Mouse (Mus musculus): ENCODE results near the gene Inhbe. TPM values are rescaled to one million over a fixed set of nuclear protein-coding genes. Genes with fewer than 3 reads are reported as not detected.

Gene Inhbe
- total and polyA plus RNA-seq, 2 experiments from 2014 or later: not detected

GRCm38 (mm10) chr10:127351285-127351595 is 3.0 kb downstream of the Inhbe start:
- no peak overlapping the region for H3K9ac ChIP-seq (replicated peaks; ENCODE audit: low read depth, low read length)
- ATAC-seq (ENCODE audit: insufficient read depth, low read depth) (no peak), DNase-seq (ENCODE audit: low spot score) (no peak)
- no peaks in the 10 kb centered on the region for H3K36me3 ChIP-seq (replicated peaks; ENCODE audit: control insufficient read depth, insufficient read depth, low read length)
- H3K4me1 ChIP-seq (ENCODE audit: control insufficient read depth, insufficient read depth): 0 out of 2 replicates have a peak, but pooled peaks cover 7% of the 10 kb centered on the region
- H3K9me3 ChIP-seq (replicated peaks; ENCODE audit: control insufficient read depth, low read length): no peaks in the 10 kb centered on the region
- H3K27ac ChIP-seq (ENCODE audit: low read depth): no peak overlapping the region
- 76% methylated on average over 8 of the region's 8 CpGs for WGBS
- no peak overlapping the region for H3K4me3 ChIP-seq (ENCODE audit: low read depth, low read length)
- H3K4me2 ChIP-seq (ENCODE audit: low read depth, low read length): no peak overlapping the region
- TF ChIP-seq CTCF (IDR thresholded peaks at IDR 0.05; ENCODE audit: low read depth) (no peak), EP300 (IDR thresholded peaks at IDR 0.05; ENCODE audit: low read depth) (no peak)
- no peaks in the 10 kb centered on the region for H3K27me3 ChIP-seq (ENCODE audit: control insufficient read depth, insufficient read depth, low read length)

- TF ChIP-seq CTCF (IDR thresholded peaks at IDR 0.05; ENCODE audit: low read depth) (peak; percentile 91), EP300 (IDR thresholded peaks at IDR 0.05; ENCODE audit: low read depth) (no peak)
- peak; percentile 58; the same call in 1 of the 2 replicates for ATAC-seq (ENCODE audit: insufficient read depth, low read depth)
- H3K9me3 ChIP-seq (replicated peaks; ENCODE audit: control insufficient read depth, low read length): no peaks in the 10 kb centered on the region
- no peak overlapping the region for H3K27ac ChIP-seq (ENCODE audit: low read depth)
- peak overlapping the region; percentile 48 for H3K4me2 ChIP-seq (ENCODE audit: low read depth, low read length)
- H3K27me3 ChIP-seq (ENCODE audit: control insufficient read depth, insufficient read depth, low read length): no peaks in the 10 kb centered on the region
- H3K9ac ChIP-seq (replicated peaks; ENCODE audit: low read depth, low read length): peak overlapping the region; percentile 21; the same call in 1 of the 2 replicates
- no peaks in the 10 kb centered on the region for H3K36me3 ChIP-seq (replicated peaks; ENCODE audit: control insufficient read depth, insufficient read depth, low read length)
- DNase-seq (ENCODE audit: low spot score): peak; percentile 44
- WGBS: 12% methylated on average over 24 of the region's 24 CpGs
- peak overlapping the region; percentile 10; the same call in 1 of the 2 replicates for H3K4me3 ChIP-seq (ENCODE audit: low read depth, low read length)
- 0 out of 2 replicates have a peak, but pooled peaks cover 7% of the 10 kb centered on the region for H3K4me1 ChIP-seq (ENCODE audit: control insufficient read depth, insufficient read depth)
Observed at GRCm38 (mm10) chr10:127350594-127351284, 3.5 kb downstream of the Inhbe start.

- Histone ChIP-seq H3K4me3 (ENCODE audit: low read depth, low read length) (no peak overlapping the region), H3K4me1 (ENCODE audit: control insufficient read depth, insufficient read depth) (0 out of 2 replicates have a peak, but pooled peaks cover 7% of the 10 kb centered on the region), H3K36me3 (replicated peaks; ENCODE audit: control insufficient read depth, insufficient read depth, low read length) (no peaks in the 10 kb centered on the region), H3K27ac (ENCODE audit: low read depth) (no peak overlapping the region), H3K9ac (replicated peaks; ENCODE audit: low read depth, low read length) (no peak overlapping the region), H3K4me2 (ENCODE audit: low read depth, low read length) (no peak overlapping the region), H3K27me3 (ENCODE audit: control insufficient read depth, insufficient read depth, low read length) (no peaks in the 10 kb centered on the region), H3K9me3 (replicated peaks; ENCODE audit: control insufficient read depth, low read length) (no peaks in the 10 kb centered on the region)
- DNase-seq (ENCODE audit: low spot score) (no peak), ATAC-seq (ENCODE audit: insufficient read depth, low read depth) (no peak)
- 71% methylated on average over 8 of the region's 8 CpGs for WGBS
- no peak for TF ChIP-seq CTCF (IDR thresholded peaks at IDR 0.05; ENCODE audit: low read depth)
- no peak for TF ChIP-seq EP300 (IDR thresholded peaks at IDR 0.05; ENCODE audit: low read depth)
Observed at GRCm38 (mm10) chr10:127349810-127350209, 4.4 kb downstream of the Inhbe start.

GRCm38 (mm10) chr10:127348957-127349356 is 5.3 kb downstream of the Inhbe start:
- TF ChIP-seq EP300 (IDR thresholded peaks at IDR 0.05; ENCODE audit: low read depth) (no peak), CTCF (IDR thresholded peaks at IDR 0.05; ENCODE audit: low read depth) (no peak)
- DNase-seq (ENCODE audit: low spot score) (no peak), ATAC-seq (ENCODE audit: insufficient read depth, low read depth) (no peak)
- Histone ChIP-seq H3K9me3 (replicated peaks; ENCODE audit: control insufficient read depth, low read length) (no peaks in the 10 kb centered on the region), H3K27ac (ENCODE audit: low read depth) (no peak overlapping the region), H3K4me3 (ENCODE audit: low read depth, low read length) (no peak overlapping the region), H3K27me3 (ENCODE audit: control insufficient read depth, insufficient read depth, low read length) (no peaks in the 10 kb centered on the region), H3K4me1 (ENCODE audit: control insufficient read depth, insufficient read depth) (no peaks in the 10 kb centered on the region), H3K9ac (replicated peaks; ENCODE audit: low read depth, low read length) (no peak overlapping the region), H3K36me3 (replicated peaks; ENCODE audit: control insufficient read depth, insufficient read depth, low read length) (no peaks in the 10 kb centered on the region), H3K4me2 (ENCODE audit: low read depth, low read length) (no peak overlapping the region)
- WGBS: 53% methylated on average over 4 of the region's 4 CpGs

GRCm38 (mm10) chr10:127346173-127346572 is 8.0 kb downstream of the Inhbe start:
- no peak overlapping the region for H3K4me3 ChIP-seq (ENCODE audit: low read depth, low read length)
- 58% methylated on average over 3 of the region's 3 CpGs for WGBS
- TF ChIP-seq CTCF (IDR thresholded peaks at IDR 0.05; ENCODE audit: low read depth) (no peak), EP300 (IDR thresholded peaks at IDR 0.05; ENCODE audit: low read depth) (no peak)

More at GRCm38 (mm10) chr10:127346173-127346572, 8.0 kb downstream of the Inhbe start:
- peaks cover 3% of the 10 kb centered on the region; the same call in 1 of the 2 replicates for H3K4me1 ChIP-seq (ENCODE audit: control insufficient read depth, insufficient read depth)
- H3K4me2 ChIP-seq (ENCODE audit: low read depth, low read length): no peak overlapping the region
- no peak overlapping the region for H3K27ac ChIP-seq (ENCODE audit: low read depth)
- H3K9me3 ChIP-seq (replicated peaks; ENCODE audit: control insufficient read depth, low read length): no peaks in the 10 kb centered on the region
- H3K27me3 ChIP-seq (ENCODE audit: control insufficient read depth, insufficient read depth, low read length): peaks cover 12% of the 10 kb centered on the region; the same call in 1 of the 2 replicates
- H3K9ac ChIP-seq (replicated peaks; ENCODE audit: low read depth, low read length): no peak overlapping the region
- DNase-seq (ENCODE audit: low spot score) (no peak), ATAC-seq (ENCODE audit: insufficient read depth, low read depth) (no peak)
- no peaks in the 10 kb centered on the region for H3K36me3 ChIP-seq (replicated peaks; ENCODE audit: control insufficient read depth, insufficient read depth, low read length)

All from heart, postnatal 0 days (tissue).